Mouse (Mus musculus): ENCODE data around the gene Epha6.

DNA sequence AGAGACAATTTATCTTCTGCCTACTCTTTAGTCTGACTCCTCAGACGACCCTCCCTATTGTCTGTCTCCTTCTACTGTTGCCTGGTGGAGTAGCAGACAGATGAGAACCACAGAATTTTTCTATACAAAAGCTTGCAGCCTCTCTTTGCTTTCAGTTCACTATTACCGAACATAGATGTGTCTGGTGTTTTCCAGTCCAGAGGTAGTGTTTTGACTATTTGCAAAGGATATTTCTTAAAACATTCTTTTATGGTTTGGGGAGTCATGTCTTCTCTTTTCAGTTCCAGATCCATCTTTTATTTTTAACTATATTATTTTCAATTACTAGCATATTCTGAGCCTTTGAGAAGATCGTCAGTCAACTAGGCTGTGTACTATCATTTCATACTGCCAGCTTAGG lies 989.7 kb downstream of the Epha6 start:
- no peak for TF ChIP-seq CTCF (IDR thresholded peaks at IDR 0.05; ENCODE audit: low read depth, low read length)
- TF ChIP-seq POLR2A (IDR thresholded peaks at IDR 0.05; ENCODE audit: borderline replicate concordance, low read depth, low read length): no peak
